Mouse (Mus musculus) kidney, embryonic 15.5 days (tissue): ENCODE measurements around the gene Atad2b. TPM values are rescaled to one million over a fixed set of nuclear protein-coding genes. Genes with fewer than 3 reads are reported as not detected.

ENCODE experiments used
- ATAC-seq: fragments of 200-750 bp; cut with Nextera tagmentation; replicated peaks from 2 replicates; pipeline ENCODE4 v1.8.0; 2017; ENCODE audit warnings: moderate TSS enrichment; ENCODE audit not compliant: low FRiP score
- H3K27ac ChIP-seq: fragments of 300-500 bp; sonication (generic); 2 replicates; pipeline ENCODE4 v1.5.1; 2015; ENCODE audit warnings: mild to moderate bottlenecking, inconsistent platforms
- H3K27me3 ChIP-seq: fragments of 300-500 bp; sonication (generic); 2 replicates; pipeline ENCODE4 v1.6.1; 2015; ENCODE audit warnings: inconsistent platforms
- H3K36me3 ChIP-seq: fragments of 300-500 bp; sonication (generic); 2 replicates; pipeline ENCODE4 v1.6.1; 2015; ENCODE audit warnings: inconsistent platforms
- H3K4me1 ChIP-seq: fragments of 300-500 bp; sonication (generic); 2 replicates; pipeline ENCODE4 v1.6.1; 2015; ENCODE audit warnings: inconsistent platforms
- H3K4me2 ChIP-seq: fragments of 300-500 bp; sonication (generic); 2 replicates; pipeline ENCODE4 v1.6.1; 2015; ENCODE audit warnings: moderate library complexity, mild to moderate bottlenecking, inconsistent platforms
- H3K4me3 ChIP-seq: fragments of 300-500 bp; sonication (generic); replicated peaks from 2 replicates; pipeline ENCODE4 v1.5.1; 2015; ENCODE audit warnings: mild to moderate bottlenecking, inconsistent platforms
- H3K9ac ChIP-seq: fragments of 300-500 bp; sonication (generic); 2 replicates; pipeline ENCODE4 v1.6.1; 2015; ENCODE audit warnings: mild to moderate bottlenecking, inconsistent platforms
- H3K9me3 ChIP-seq: fragments of 300-500 bp; sonication (generic); replicated peaks from 2 replicates; pipeline ENCODE4 v1.6.1; 2016; ENCODE audit warnings: inconsistent platforms
- WGBS: fragments of 180-500 bp; shearing (Covaris S2); methylation state at CpG from one replicate; pipeline ENCODE4 v1.1.7; 2015; ENCODE audit warnings: mixed read lengths; 5-methylcytosine and 5-hydroxymethylcytosine counted together
- polyA plus RNA-seq: library from polyadenylated mRNA; unstranded; fragments of >200 nt; fragmentation: Nextera tagmentation; extraction: Ambion mirVana; gene quantifications from 2 replicates; pipeline ENCODE4 v1.2.1, GENCODE M21; 2015

Atad2b gene
- polyA plus RNA-seq, 1 experiment from 2014 or later = 10.5 TPM

DNA sequence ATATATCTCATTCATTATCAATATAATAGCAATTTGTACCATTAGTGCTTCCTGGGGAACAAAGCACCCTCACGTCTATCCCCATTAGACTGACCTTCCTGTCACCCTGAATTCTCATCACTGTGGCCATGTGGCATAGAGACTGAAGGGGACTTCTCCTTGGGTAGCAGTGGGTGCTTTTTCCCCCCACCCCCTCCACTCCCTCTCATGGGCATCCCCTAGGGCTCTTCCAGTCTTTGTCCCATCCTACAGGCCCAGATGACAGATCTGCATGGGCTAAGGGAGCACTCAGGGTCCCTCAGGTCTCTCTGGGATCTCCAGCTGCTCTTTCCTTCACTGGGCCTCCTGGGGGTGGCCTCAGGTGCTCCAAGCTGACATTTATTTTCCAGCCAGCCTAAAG is 171.5 kb downstream of the Atad2b start:
- no peak for ATAC-seq
- H3K9me3 ChIP-seq = no peaks in the 10 kb centered on the region
- no peaks in the 10 kb centered on the region for H3K27me3 ChIP-seq
- H3K4me2 ChIP-seq = no peak overlapping the region
- WGBS = 62% methylated on average over 1 of the region's 1 CpGs
- H3K4me3 ChIP-seq = no peak overlapping the region
- peaks cover 5% of the 10 kb centered on the region; the same call in 1 of the 2 replicates for H3K36me3 ChIP-seq
- H3K27ac ChIP-seq = no peak overlapping the region
- H3K9ac ChIP-seq = no peak overlapping the region
- peaks cover 16% of the 10 kb centered on the region for H3K4me1 ChIP-seq

Other genes with a start within 250 kb of the Atad2b start
- 0.10 and 0.15 TPM in 2 replicates for gene Fam228a, start 178.9 kb upstream of the Atad2b start, polyA plus RNA-seq
- gene Pfn4, start 148.3 kb upstream of the Atad2b start, polyA plus RNA-seq = 2.5 and 3.5 TPM in 2 replicates
- gene Fam228b, start 148.1 kb upstream of the Atad2b start, polyA plus RNA-seq = 1.5 and 4.5 TPM in 2 replicates
- 207 and 229 TPM in 2 replicates for gene Sf3b6, start 99.8 kb upstream of the Atad2b start, polyA plus RNA-seq
- gene Fkbp1b, start 75.8 kb upstream of the Atad2b start, polyA plus RNA-seq = 8.9 and 9.0 TPM in 2 replicates
- gene Wdcp, start 74.0 kb upstream of the Atad2b start, polyA plus RNA-seq = 19.4 and 19.5 TPM in 2 replicates
- gene Mfsd2b, start 43.0 kb upstream of the Atad2b start, polyA plus RNA-seq = 1.3 TPM in 2 replicates
- 28.4 and 28.7 TPM in 2 replicates for gene Ubxn2a, start 9.6 kb upstream of the Atad2b start, polyA plus RNA-seq